Mouse (Mus musculus): ENCODE results near the gene Leo1. TPM values are rescaled to one million over a fixed set of nuclear protein-coding genes. Genes with fewer than 3 reads are reported as not detected.

The Leo1 gene
- polyA plus RNA-seq, 1 experiment from 2014 or later = 51.1 TPM

DNA sequence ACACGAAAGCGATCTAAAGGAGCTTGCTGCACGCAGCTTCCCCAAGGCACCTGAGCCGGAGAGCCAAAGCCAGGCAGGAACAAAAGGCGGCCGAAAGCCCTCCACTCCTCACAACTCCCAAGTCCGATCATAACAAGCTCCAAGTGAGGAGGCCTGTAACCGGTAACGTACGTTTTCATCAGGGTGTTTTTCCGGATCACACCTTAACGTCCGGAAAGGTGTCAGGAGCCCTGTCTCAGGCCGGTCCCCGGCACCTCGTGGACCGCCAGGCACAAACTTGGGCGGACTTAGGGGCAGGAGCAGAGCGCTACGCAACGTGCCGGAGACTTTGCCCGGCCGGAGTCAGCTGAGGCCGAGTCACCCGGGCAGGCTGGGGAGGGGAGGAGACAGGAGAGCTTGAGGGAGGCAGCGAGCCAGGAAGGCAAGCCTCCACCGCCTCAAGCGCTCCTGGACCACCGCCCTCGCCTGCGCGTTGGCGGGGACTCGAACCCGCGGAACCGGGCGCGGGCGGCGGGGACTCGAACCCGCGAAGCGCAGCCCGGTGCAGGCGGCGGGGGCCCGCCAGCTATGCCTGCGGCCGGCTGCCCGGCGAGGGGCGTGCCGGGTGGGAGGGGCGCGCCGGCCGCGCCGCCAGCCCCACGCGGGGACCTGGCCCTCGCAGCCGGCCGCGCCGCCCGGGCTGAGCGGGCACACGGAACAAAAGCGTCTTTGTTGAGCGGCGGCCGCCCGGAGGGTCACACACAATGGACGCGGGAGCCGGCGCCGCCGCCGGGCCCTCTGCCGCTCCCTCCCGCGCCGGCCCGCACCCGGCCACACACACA, 32.1 kb upstream of the Leo1 start:
- peak overlapping the region; percentile 88 for H3K9ac ChIP-seq
- peaks cover 37% of the 10 kb centered on the region for H3K4me1 ChIP-seq
- H3K36me3 ChIP-seq = no peaks in the 10 kb centered on the region
- no peaks in the 10 kb centered on the region for H3K27me3 ChIP-seq
- H3K9me3 ChIP-seq = no peaks in the 10 kb centered on the region
- H3K4me2 ChIP-seq = peak overlapping the region; percentile 84
- H3K4me3 ChIP-seq = peak overlapping the region; percentile 86
- H3K27ac ChIP-seq = peak overlapping the region; percentile 94
- ATAC-seq (ENCODE audit: insufficient number of reproducible peaks, insufficient read depth, low FRiP score, low TSS enrichment, low read depth) = peak; percentile 86
- under 1% methylated on average over 80 of the region's 90 CpGs for WGBS

DNA sequence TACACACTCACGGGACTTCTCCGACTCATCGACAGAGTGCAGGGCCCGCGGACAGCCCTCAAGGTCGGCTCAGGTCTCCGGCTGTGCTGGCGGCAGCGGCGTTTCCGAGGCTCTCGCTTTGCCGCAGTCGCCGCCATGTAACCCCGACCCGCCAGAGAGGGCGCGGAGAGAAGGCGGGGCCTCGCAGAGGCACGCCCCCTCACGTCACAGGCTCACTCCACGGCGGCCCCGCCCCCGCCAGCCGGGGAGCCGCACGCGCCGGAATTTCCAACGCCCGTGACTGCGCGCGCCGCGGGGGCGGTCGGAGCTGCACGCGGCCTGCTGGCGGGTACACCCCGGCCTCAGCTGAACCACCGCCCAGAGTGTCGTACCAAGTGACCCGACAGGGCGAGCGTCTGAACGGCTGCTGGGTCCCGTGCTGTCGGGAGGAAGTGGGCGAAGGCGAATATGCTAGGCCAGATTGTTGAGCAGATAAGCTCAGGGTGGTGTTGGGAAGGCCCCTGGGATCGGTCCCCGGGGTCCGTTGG, 31.4 kb upstream of the Leo1 start, which contains the start of gene Mapk6:
Gene Mapk6, minus strand, starts transcription at position 154 of the 527 bp plus-strand sequence.
- H3K36me3 ChIP-seq = no peaks in the 10 kb centered on the region
- H3K27me3 ChIP-seq = no peaks in the 10 kb centered on the region
- H3K27ac ChIP-seq = peak within 1 kb of the TSS; percentile 94
- H3K9ac ChIP-seq = peak within 1 kb of the TSS; percentile 88
- peak within 1 kb of the TSS; percentile 86 for H3K4me3 ChIP-seq
- ATAC-seq (ENCODE audit: insufficient number of reproducible peaks, insufficient read depth, low FRiP score, low TSS enrichment, low read depth) = peak; percentile 90
- peaks cover 30% of the 10 kb centered on the region for H3K4me1 ChIP-seq
- WGBS = under 1% methylated on average over 57 of the region's 58 CpGs
- no peaks in the 10 kb centered on the region for H3K9me3 ChIP-seq
- peak within 1 kb of the TSS; percentile 84 for H3K4me2 ChIP-seq

DNA sequence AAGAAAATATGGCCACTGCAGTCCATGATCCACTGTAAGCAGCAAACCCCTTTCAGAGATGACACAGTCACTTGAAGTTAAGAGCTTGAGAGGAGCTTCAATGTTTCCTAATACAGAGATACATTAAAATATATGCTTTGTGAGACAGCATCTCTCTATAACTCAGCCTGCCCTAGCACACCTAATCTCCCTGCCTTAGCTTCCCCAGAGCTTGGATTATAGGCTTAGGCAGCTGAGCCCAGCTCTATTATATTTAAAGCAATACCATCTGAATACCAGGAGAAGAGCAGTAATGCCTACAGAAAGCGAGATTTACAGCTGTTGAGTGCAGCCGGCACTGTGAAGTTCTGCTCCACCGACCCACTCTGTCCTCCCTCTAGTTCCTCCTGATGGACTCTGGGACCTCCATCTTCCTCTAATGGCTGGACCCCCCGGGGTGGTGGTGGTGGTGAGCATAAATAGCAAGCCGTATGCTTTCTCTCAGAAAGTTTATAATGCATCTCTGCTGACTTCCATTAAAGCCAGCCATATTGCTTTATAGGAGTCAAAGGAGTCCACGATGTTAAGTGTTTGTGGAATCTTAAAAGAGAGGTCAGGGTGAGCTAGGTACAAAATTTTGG, 30.3 kb upstream of the Leo1 start:
- no peaks in the 10 kb centered on the region for H3K36me3 ChIP-seq
- WGBS = 71% methylated on average over 6 of the region's 6 CpGs
- peak overlapping the region; percentile 84 for H3K4me2 ChIP-seq
- no peak for ATAC-seq (ENCODE audit: insufficient number of reproducible peaks, insufficient read depth, low FRiP score, low TSS enrichment, low read depth)
- peak overlapping the region; percentile 88; the same call in 1 of the 2 replicates for H3K9ac ChIP-seq
- no peaks in the 10 kb centered on the region for H3K9me3 ChIP-seq
- no peaks in the 10 kb centered on the region for H3K27me3 ChIP-seq
- peak overlapping the region; percentile 86; the same call in 1 of the 2 replicates for H3K4me3 ChIP-seq
- peaks cover 28% of the 10 kb centered on the region for H3K4me1 ChIP-seq
- H3K27ac ChIP-seq = no peak overlapping the region

DNA sequence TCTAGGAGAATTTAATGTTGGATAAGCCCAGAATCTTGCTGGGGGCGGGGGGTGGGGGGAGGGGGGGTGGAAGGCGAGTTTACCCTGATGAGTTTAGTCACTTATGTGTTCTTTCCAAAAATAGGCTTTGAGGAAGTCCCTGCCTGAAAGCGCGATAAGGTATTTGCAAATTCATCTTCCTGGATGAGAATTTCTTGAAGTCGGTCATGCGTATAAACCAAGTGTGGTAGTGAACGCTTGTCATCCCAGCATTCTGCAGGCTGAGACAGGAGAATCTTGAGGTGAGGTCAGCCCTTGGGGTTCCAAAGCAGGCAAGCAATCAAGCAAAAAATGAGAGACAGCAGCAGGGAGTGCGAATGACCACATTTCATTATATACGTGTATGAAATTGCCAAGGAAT, 29.7 kb upstream of the Leo1 start:
- Histone ChIP-seq H3K9me3 (no peaks in the 10 kb centered on the region), H3K4me1 (peaks cover 22% of the 10 kb centered on the region), H3K36me3 (no peaks in the 10 kb centered on the region), H3K27me3 (no peaks in the 10 kb centered on the region), H3K4me3 (no peak overlapping the region), H3K27ac (no peak overlapping the region), H3K9ac (no peak overlapping the region), H3K4me2 (no peak overlapping the region)
- WGBS = 81% methylated on average over 9 of the region's 9 CpGs
- no peak for ATAC-seq (ENCODE audit: insufficient number of reproducible peaks, insufficient read depth, low FRiP score, low TSS enrichment, low read depth)

DNA sequence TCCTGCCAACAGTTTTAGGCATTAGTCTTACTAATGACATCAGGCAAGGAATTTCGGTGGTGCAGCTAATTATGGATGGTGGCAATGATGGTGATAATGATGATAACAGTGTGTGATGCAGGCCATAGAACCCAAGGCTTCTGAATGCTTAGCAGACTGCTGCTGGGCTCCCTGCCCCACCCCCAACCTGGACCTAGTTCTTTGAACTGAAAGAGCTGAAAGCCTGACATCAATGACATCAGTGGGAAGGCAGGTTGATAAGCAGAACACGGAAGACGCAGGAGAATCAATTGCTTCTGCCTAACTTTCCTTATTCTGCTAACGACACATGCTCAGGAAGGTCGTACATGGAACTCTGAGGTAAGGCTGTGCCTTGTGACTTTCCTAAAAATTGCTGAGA, 28.1 kb upstream of the Leo1 start:
- no peak overlapping the region for H3K4me2 ChIP-seq
- 81% methylated on average over 5 of the region's 5 CpGs for WGBS
- no peaks in the 10 kb centered on the region for H3K36me3 ChIP-seq
- no peaks in the 10 kb centered on the region for H3K27me3 ChIP-seq
- H3K4me1 ChIP-seq = peaks cover 17% of the 10 kb centered on the region
- ATAC-seq (ENCODE audit: insufficient number of reproducible peaks, insufficient read depth, low FRiP score, low TSS enrichment, low read depth) = no peak
- H3K9ac ChIP-seq = no peak overlapping the region
- no peak overlapping the region for H3K27ac ChIP-seq
- H3K9me3 ChIP-seq = no peaks in the 10 kb centered on the region
- no peak overlapping the region for H3K4me3 ChIP-seq

DNA sequence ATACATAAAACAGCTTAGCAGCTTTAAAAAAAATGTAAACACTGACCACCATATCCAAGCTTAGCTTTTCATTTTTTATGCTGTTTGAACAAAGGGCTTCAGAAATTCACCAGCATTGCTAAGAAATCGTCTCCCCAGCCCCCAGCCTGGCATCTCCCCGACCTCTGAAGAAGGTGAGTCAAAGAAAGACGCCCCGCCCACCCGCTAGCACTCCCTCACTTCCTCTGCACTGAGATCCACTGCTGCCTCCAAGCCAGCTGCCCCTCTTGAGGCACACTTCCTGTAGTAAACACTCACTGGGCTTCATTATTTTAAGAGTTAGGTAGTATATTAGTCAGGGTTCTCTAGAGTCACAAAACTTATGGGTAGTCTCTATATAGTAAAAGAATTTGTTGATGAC, 27.1 kb upstream of the Leo1 start:
- no peak for ATAC-seq (ENCODE audit: insufficient number of reproducible peaks, insufficient read depth, low FRiP score, low TSS enrichment, low read depth)
- H3K9me3 ChIP-seq = no peaks in the 10 kb centered on the region
- H3K4me2 ChIP-seq = no peak overlapping the region
- H3K27ac ChIP-seq = no peak overlapping the region
- H3K4me3 ChIP-seq = no peak overlapping the region
- no peaks in the 10 kb centered on the region for H3K36me3 ChIP-seq
- WGBS = 27% methylated on average over 5 of the region's 5 CpGs
- no peak overlapping the region for H3K9ac ChIP-seq
- no peaks in the 10 kb centered on the region for H3K27me3 ChIP-seq
- H3K4me1 ChIP-seq = peaks cover 17% of the 10 kb centered on the region

DNA sequence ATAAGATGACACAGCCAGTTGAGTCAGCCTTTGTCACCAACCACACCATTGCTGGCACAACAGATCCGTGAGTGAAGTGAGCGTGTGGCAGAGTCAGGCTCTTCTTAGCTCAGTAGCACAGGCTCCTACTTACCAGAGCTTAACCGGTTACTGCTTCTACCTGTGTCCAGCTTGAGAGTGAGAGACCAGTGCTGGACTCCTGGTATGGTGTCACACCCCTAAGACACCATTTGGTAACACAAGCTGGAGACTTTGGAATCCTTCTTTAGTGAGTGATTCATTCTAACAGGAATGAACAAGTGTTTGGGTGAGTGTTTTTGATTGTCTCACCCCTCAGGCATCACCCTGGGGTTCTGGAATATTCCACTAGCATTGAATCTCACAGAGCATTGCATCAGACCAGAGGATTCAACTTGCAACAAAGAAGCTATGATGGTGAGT, 19.1 kb upstream of the Leo1 start:
- no peaks in the 10 kb centered on the region for H3K27me3 ChIP-seq
- H3K27ac ChIP-seq = no peak overlapping the region
- no peaks in the 10 kb centered on the region for H3K36me3 ChIP-seq
- WGBS = 85% methylated on average over 3 of the region's 3 CpGs
- H3K4me1 ChIP-seq = peaks cover 6% of the 10 kb centered on the region; the same call in 1 of the 2 replicates
- H3K9ac ChIP-seq = no peak overlapping the region
- ATAC-seq (ENCODE audit: insufficient number of reproducible peaks, insufficient read depth, low FRiP score, low TSS enrichment, low read depth) = no peak
- no peak overlapping the region for H3K4me2 ChIP-seq
- H3K4me3 ChIP-seq = no peak overlapping the region
- H3K9me3 ChIP-seq = no peaks in the 10 kb centered on the region

DNA sequence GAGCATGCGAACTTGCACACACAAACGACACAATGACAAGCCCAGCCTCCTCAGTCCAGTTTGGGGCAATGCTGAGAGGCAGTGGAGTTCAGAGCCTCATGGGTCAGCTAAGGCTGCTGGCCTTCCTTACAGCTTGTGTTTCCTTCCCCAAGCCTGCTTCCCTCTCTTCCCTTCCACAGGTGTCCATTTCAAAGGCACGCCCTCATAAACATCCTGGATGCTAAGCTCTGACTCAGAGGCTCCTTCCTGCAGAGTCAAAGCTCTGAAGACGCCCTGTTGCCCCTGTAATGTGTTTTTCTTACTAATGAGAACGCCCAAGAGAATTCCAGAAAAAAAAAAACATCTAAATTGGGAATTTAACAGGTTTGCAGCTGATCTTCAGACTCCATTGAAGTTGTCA, 17.6 kb upstream of the Leo1 start:
- H3K4me3 ChIP-seq = no peak overlapping the region
- WGBS = 60% methylated on average over 5 of the region's 5 CpGs

DNA sequence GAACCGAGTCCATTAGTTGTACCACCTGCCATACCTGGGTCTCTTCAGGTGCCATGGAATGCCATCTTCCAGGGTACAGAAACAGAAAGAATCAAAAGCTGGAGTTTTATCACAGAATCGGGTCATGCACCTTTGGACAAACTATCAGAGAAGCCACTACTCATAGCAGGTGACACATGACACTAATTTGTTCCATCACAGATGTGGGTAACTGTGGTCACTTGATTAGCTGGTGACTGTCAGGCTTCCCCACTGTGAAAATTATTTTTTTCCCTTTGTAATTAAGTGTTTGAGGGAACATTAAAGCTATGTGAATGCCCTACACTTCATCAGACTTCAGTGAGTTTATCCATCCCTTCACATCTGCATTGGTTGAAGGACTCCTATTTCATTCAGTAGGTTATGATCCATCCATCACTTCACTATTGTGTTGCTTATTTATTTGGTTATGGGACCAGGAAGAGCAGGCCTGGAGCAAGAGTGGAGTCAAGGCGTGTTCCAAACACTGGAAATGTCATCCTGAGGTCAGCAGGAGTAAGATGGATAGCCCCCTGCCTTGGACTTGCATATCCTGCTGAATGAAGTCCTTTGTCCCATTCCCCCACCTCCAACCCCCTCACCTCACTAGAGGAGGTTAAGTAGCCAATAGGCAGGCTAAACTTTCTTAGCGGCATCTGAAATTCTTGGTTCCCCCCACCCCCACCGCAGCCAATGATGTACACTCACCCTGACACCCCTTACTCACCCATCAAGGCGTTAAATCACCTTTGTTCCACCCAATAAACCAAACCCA, 16.8 kb upstream of the Leo1 start:
- H3K9me3 ChIP-seq = no peaks in the 10 kb centered on the region
- no peak overlapping the region for H3K9ac ChIP-seq
- no peak overlapping the region for H3K4me3 ChIP-seq
- H3K4me2 ChIP-seq = no peak overlapping the region
- no peaks in the 10 kb centered on the region for H3K36me3 ChIP-seq
- WGBS = 53% methylated on average over 6 of the region's 6 CpGs
- no peaks in the 10 kb centered on the region for H3K4me1 ChIP-seq
- H3K27me3 ChIP-seq = no peaks in the 10 kb centered on the region
- H3K27ac ChIP-seq = no peak overlapping the region
- no peak for ATAC-seq (ENCODE audit: insufficient number of reproducible peaks, insufficient read depth, low FRiP score, low TSS enrichment, low read depth)

More for the DNA sequence above, 17.6 kb upstream of the Leo1 start:
- H3K9me3 ChIP-seq = no peaks in the 10 kb centered on the region
- H3K27me3 ChIP-seq = no peaks in the 10 kb centered on the region
- no peak for ATAC-seq (ENCODE audit: insufficient number of reproducible peaks, insufficient read depth, low FRiP score, low TSS enrichment, low read depth)
- H3K4me2 ChIP-seq = no peak overlapping the region
- no peak overlapping the region for H3K9ac ChIP-seq
- H3K4me1 ChIP-seq = no peaks in the 10 kb centered on the region
- H3K27ac ChIP-seq = no peak overlapping the region
- no peaks in the 10 kb centered on the region for H3K36me3 ChIP-seq

DNA sequence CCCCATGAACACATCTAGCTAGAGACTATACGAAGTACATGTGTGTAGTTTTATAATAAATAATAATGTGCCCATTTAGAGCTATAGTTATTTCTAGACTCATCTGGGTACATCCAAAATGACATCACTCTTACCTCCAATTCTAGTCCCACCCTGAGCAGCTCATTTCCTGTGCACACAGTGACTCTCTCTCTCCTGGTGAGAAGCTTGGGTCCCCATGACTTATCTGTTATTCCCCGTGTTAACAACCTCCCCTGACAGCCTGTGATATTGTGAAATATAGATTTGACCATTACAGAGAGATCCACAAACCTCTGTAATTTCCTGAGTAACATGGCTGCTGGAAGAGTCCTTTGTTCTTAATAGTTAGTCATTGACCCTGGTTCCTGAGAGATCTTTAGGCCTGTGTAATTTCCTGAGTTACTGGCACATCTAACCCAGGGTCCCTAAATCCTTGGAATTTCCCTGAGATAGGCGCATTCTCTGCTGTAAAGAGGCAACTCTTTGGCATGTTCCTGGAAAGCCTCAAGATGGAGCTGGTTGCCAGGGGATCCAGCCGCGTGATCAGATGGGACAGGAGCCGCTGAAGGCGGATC, 15.4 kb upstream of the Leo1 start:
- ATAC-seq (ENCODE audit: insufficient number of reproducible peaks, insufficient read depth, low FRiP score, low TSS enrichment, low read depth) = no peak
- no peak overlapping the region for H3K4me2 ChIP-seq
- no peak overlapping the region for H3K27ac ChIP-seq
- no peaks in the 10 kb centered on the region for H3K27me3 ChIP-seq
- H3K4me3 ChIP-seq = no peak overlapping the region
- no peaks in the 10 kb centered on the region for H3K36me3 ChIP-seq
- peaks cover 4% of the 10 kb centered on the region for H3K4me1 ChIP-seq
- no peaks in the 10 kb centered on the region for H3K9me3 ChIP-seq
- no peak overlapping the region for H3K9ac ChIP-seq
- WGBS = 87% methylated on average over 7 of the region's 7 CpGs
